Mouse (Mus musculus): ENCODE measurements around the gene Ksr2. TPM values are rescaled to one million over a fixed set of nuclear protein-coding genes. Genes with fewer than 3 reads are reported as not detected.

Ksr2 gene
- polyA plus RNA-seq, 1 experiment from 2014 or later, result 0.35 TPM

- no peak overlapping the region for H3K9ac ChIP-seq (replicated peaks; ENCODE audit: low read length)
- 10% methylated on average over 9 of the region's 9 CpGs for WGBS
- H3K4me2 ChIP-seq (ENCODE audit: low read depth, low read length), result no peak overlapping the region; the same call in 1 of the 2 replicates
- H3K9me3 ChIP-seq (replicated peaks; ENCODE audit: control insufficient read depth, low read length), result no peaks in the 10 kb centered on the region
- H3K36me3 ChIP-seq (replicated peaks; ENCODE audit: control insufficient read depth, insufficient read depth, low read depth, low read length), result no peaks in the 10 kb centered on the region
- DNase-seq (ENCODE audit: low spot score), result peak; percentile 9
- H3K4me1 ChIP-seq (ENCODE audit: control insufficient read depth, insufficient read depth, low read length), result no peaks in the 10 kb centered on the region
- H3K27ac ChIP-seq (replicated peaks; ENCODE audit: low read depth, low read length), result no peak overlapping the region; the same call in 1 of the 2 replicates
- no peaks in the 10 kb centered on the region for H3K27me3 ChIP-seq (ENCODE audit: control insufficient read depth, insufficient read depth, low read length)
- ATAC-seq (replicated peaks; ENCODE audit: insufficient number of reproducible peaks, low FRiP score, low TSS enrichment, low read depth), result no peak
- H3K4me3 ChIP-seq (ENCODE audit: low read depth, low read length), result no peak overlapping the region
Observed at GRCm38 (mm10) chr5:117665181-117665580, 251.4 kb downstream of the Ksr2 start.

DNA sequence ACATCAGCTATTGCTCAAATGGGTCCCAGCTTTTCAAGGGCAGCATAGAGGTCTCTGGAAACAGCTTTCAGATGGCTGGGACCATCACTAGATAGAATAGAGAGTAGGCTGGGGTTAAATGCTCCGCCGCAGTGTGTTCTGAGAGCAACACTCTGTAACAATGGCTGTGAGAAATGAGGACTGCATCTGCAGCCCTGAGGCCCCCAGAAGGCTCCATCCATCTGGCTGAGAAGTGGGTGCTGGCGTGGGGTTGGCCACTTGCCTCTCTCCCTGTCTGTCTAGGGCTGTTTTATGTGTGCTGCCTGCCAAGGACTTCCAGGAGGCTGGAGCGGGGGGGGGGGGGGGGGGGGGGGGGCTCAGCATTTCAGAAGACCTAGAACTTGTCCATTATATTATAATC is 253.5 kb downstream of the Ksr2 start:
- Histone ChIP-seq H3K4me2 (ENCODE audit: low read depth, low read length) (no peak overlapping the region), H3K4me3 (ENCODE audit: low read depth, low read length) (no peak overlapping the region), H3K36me3 (replicated peaks; ENCODE audit: control insufficient read depth, insufficient read depth, low read depth, low read length) (no peaks in the 10 kb centered on the region), H3K27me3 (ENCODE audit: control insufficient read depth, insufficient read depth, low read length) (no peaks in the 10 kb centered on the region), H3K9me3 (replicated peaks; ENCODE audit: control insufficient read depth, low read length) (no peaks in the 10 kb centered on the region), H3K9ac (replicated peaks; ENCODE audit: low read length) (no peak overlapping the region), H3K27ac (replicated peaks; ENCODE audit: low read depth, low read length) (no peak overlapping the region), H3K4me1 (ENCODE audit: control insufficient read depth, insufficient read depth, low read length) (no peaks in the 10 kb centered on the region)
- no peak for ATAC-seq (replicated peaks; ENCODE audit: insufficient number of reproducible peaks, low FRiP score, low TSS enrichment, low read depth)
- no peak for DNase-seq (ENCODE audit: low spot score)
- WGBS, result 72% methylated on average over 2 of the region's 4 CpGs

DNA sequence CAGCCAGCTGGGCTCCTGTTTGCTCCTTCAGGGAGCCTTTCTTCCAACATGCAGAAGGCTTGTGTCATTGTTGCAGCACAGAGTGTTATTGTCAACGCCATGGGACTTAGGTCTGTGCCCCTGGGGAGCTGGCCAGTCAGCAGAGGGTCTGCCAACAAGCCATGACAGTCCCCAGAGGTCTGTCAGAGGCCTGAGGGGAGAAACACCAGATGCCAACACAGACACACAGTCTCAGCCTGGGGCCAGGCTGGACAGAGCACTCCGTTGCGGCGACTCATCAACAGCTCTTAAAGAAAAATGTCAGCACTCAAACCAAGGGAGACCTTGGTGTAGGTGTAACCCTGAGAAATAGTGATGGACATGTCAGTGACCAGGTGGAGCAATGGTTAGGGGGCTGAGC is 255.5 kb downstream of the Ksr2 start:
- Histone ChIP-seq H3K4me2 (ENCODE audit: low read depth, low read length) (no peak overlapping the region), H3K36me3 (replicated peaks; ENCODE audit: control insufficient read depth, insufficient read depth, low read depth, low read length) (no peaks in the 10 kb centered on the region)
- no peak for ATAC-seq (replicated peaks; ENCODE audit: insufficient number of reproducible peaks, low FRiP score, low TSS enrichment, low read depth)

GRCm38 (mm10) chr5:117669843-117670242 is 256.0 kb downstream of the Ksr2 start:
- Histone ChIP-seq H3K36me3 (replicated peaks; ENCODE audit: control insufficient read depth, insufficient read depth, low read depth, low read length) (no peaks in the 10 kb centered on the region), H3K27me3 (ENCODE audit: control insufficient read depth, insufficient read depth, low read length) (no peaks in the 10 kb centered on the region), H3K9me3 (replicated peaks; ENCODE audit: control insufficient read depth, low read length) (no peaks in the 10 kb centered on the region), H3K27ac (replicated peaks; ENCODE audit: low read depth, low read length) (no peak overlapping the region), H3K4me1 (ENCODE audit: control insufficient read depth, insufficient read depth, low read length) (no peaks in the 10 kb centered on the region), H3K9ac (replicated peaks; ENCODE audit: low read length) (no peak overlapping the region), H3K4me3 (ENCODE audit: low read depth, low read length) (no peak overlapping the region), H3K4me2 (ENCODE audit: low read depth, low read length) (no peak overlapping the region)
- WGBS, result 72% methylated on average over 7 of the region's 7 CpGs
- no peak for ATAC-seq (replicated peaks; ENCODE audit: insufficient number of reproducible peaks, low FRiP score, low TSS enrichment, low read depth)
- no peak for DNase-seq (ENCODE audit: low spot score)

More for the DNA sequence above, 255.5 kb downstream of the Ksr2 start:
- Histone ChIP-seq H3K9ac (replicated peaks; ENCODE audit: low read length) (no peak overlapping the region), H3K9me3 (replicated peaks; ENCODE audit: control insufficient read depth, low read length) (no peaks in the 10 kb centered on the region), H3K27me3 (ENCODE audit: control insufficient read depth, insufficient read depth, low read length) (no peaks in the 10 kb centered on the region), H3K4me3 (ENCODE audit: low read depth, low read length) (no peak overlapping the region), H3K4me1 (ENCODE audit: control insufficient read depth, insufficient read depth, low read length) (no peaks in the 10 kb centered on the region), H3K27ac (replicated peaks; ENCODE audit: low read depth, low read length) (no peak overlapping the region)
- DNase-seq (ENCODE audit: low spot score), result no peak
- WGBS, result 60% methylated on average over 4 of the region's 4 CpGs

DNA sequence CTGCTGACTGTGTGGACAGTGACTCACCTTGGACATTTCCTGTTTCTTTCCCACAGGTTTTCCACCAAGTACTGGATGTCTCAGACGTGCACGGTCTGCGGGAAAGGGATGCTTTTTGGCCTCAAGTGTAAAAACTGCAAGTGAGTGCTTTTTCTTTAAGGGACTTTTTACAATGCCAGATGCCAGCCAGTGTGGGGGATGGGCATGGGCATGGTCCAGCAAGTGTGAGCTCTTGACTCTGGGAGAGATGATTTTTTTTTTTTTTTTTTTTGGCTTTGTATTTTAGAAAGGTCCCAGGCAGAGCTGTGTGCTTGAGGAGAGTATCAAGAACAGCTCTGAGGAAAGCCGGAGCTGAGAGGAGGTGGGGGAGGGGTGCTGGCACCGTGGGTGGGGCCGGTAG is 257.6 kb downstream of the Ksr2 start:
- H3K27me3 ChIP-seq (ENCODE audit: control insufficient read depth, insufficient read depth, low read length), result no peaks in the 10 kb centered on the region
- no peaks in the 10 kb centered on the region for H3K9me3 ChIP-seq (replicated peaks; ENCODE audit: control insufficient read depth, low read length)
- no peak overlapping the region for H3K9ac ChIP-seq (replicated peaks; ENCODE audit: low read length)
- DNase-seq (ENCODE audit: low spot score), result no peak
- 56% methylated on average over 6 of the region's 6 CpGs for WGBS
- H3K4me1 ChIP-seq (ENCODE audit: control insufficient read depth, insufficient read depth, low read length), result no peaks in the 10 kb centered on the region
- H3K36me3 ChIP-seq (replicated peaks; ENCODE audit: control insufficient read depth, insufficient read depth, low read depth, low read length), result no peaks in the 10 kb centered on the region
- no peak for ATAC-seq (replicated peaks; ENCODE audit: insufficient number of reproducible peaks, low FRiP score, low TSS enrichment, low read depth)
- no peak overlapping the region for H3K27ac ChIP-seq (replicated peaks; ENCODE audit: low read depth, low read length)
- H3K4me2 ChIP-seq (ENCODE audit: low read depth, low read length), result no peak overlapping the region
- H3K4me3 ChIP-seq (ENCODE audit: low read depth, low read length), result no peak overlapping the region

- ATAC-seq (replicated peaks; ENCODE audit: insufficient number of reproducible peaks, low FRiP score, low TSS enrichment, low read depth) (no peak), DNase-seq (ENCODE audit: low spot score) (no peak)
- H3K9ac ChIP-seq (replicated peaks; ENCODE audit: low read length), result no peak overlapping the region
- H3K27ac ChIP-seq (replicated peaks; ENCODE audit: low read depth, low read length), result no peak overlapping the region
- no peaks in the 10 kb centered on the region for H3K4me1 ChIP-seq (ENCODE audit: control insufficient read depth, insufficient read depth, low read length)
- no peaks in the 10 kb centered on the region for H3K27me3 ChIP-seq (ENCODE audit: control insufficient read depth, insufficient read depth, low read length)
- WGBS, result 77% methylated on average over 8 of the region's 8 CpGs
- no peak overlapping the region for H3K4me2 ChIP-seq (ENCODE audit: low read depth, low read length)
- H3K9me3 ChIP-seq (replicated peaks; ENCODE audit: control insufficient read depth, low read length), result no peaks in the 10 kb centered on the region
- no peaks in the 10 kb centered on the region for H3K36me3 ChIP-seq (replicated peaks; ENCODE audit: control insufficient read depth, insufficient read depth, low read depth, low read length)
- no peak overlapping the region for H3K4me3 ChIP-seq (ENCODE audit: low read depth, low read length)
Observed at GRCm38 (mm10) chr5:117675840-117676239, 262.0 kb downstream of the Ksr2 start.

GRCm38 (mm10) chr5:117677231-117677630 is 263.4 kb downstream of the Ksr2 start:
- Histone ChIP-seq H3K4me1 (ENCODE audit: control insufficient read depth, insufficient read depth, low read length) (no peaks in the 10 kb centered on the region), H3K27ac (replicated peaks; ENCODE audit: low read depth, low read length) (no peak overlapping the region), H3K9me3 (replicated peaks; ENCODE audit: control insufficient read depth, low read length) (no peaks in the 10 kb centered on the region), H3K4me3 (ENCODE audit: low read depth, low read length) (no peak overlapping the region), H3K27me3 (ENCODE audit: control insufficient read depth, insufficient read depth, low read length) (no peaks in the 10 kb centered on the region), H3K9ac (replicated peaks; ENCODE audit: low read length) (no peak overlapping the region), H3K4me2 (ENCODE audit: low read depth, low read length) (no peak overlapping the region), H3K36me3 (replicated peaks; ENCODE audit: control insufficient read depth, insufficient read depth, low read depth, low read length) (no peaks in the 10 kb centered on the region)
- whole genome bisulfite sequencing, result 92% methylated on average over 6 of the region's 6 CpGs
- ATAC-seq (replicated peaks; ENCODE audit: insufficient number of reproducible peaks, low FRiP score, low TSS enrichment, low read depth), result no peak
- no peak for DNase-seq (ENCODE audit: low spot score)

- DNase-seq (ENCODE audit: low spot score) (no peak), ATAC-seq (replicated peaks; ENCODE audit: insufficient number of reproducible peaks, low FRiP score, low TSS enrichment, low read depth) (no peak)
- H3K9ac ChIP-seq (replicated peaks; ENCODE audit: low read length), result no peak overlapping the region
- WGBS, result 57% methylated on average over 5 of the region's 5 CpGs
- no peaks in the 10 kb centered on the region for H3K9me3 ChIP-seq (replicated peaks; ENCODE audit: control insufficient read depth, low read length)
- H3K27ac ChIP-seq (replicated peaks; ENCODE audit: low read depth, low read length), result no peak overlapping the region
- no peak overlapping the region for H3K4me3 ChIP-seq (ENCODE audit: low read depth, low read length)
- no peaks in the 10 kb centered on the region for H3K4me1 ChIP-seq (ENCODE audit: control insufficient read depth, insufficient read depth, low read length)
- no peak overlapping the region for H3K4me2 ChIP-seq (ENCODE audit: low read depth, low read length)
- H3K36me3 ChIP-seq (replicated peaks; ENCODE audit: control insufficient read depth, insufficient read depth, low read depth, low read length), result no peaks in the 10 kb centered on the region
- H3K27me3 ChIP-seq (ENCODE audit: control insufficient read depth, insufficient read depth, low read length), result no peaks in the 10 kb centered on the region
Observed at GRCm38 (mm10) chr5:117678371-117678770, 264.6 kb downstream of the Ksr2 start.

Measured in embryonic facial prominence, embryonic 11.5 days (tissue).